Mouse (Mus musculus) testis, adult 2 months (tissue): ENCODE measurements at regions not wholly inside any gene's neighbourhood (a gene's known extent, or its start where the extent isn't known, plus 50 kb on each side); places are given as distances from the start of the nearest gene placed in this dataset.

Source experiments
- CTCF ChIP-seq: fragments of 200-500 bp; IDR thresholded peaks from 2 replicates; pipeline ENCODE4 v1.5.1; 2012; ENCODE audit warnings: low read depth, mild to moderate bottlenecking, inconsistent platforms, low read length, moderate library complexity; ENCODE audit not compliant: control insufficient read depth, insufficient read depth, insufficient replicate concordance
- POLR2A ChIP-seq: fragments of 200-500 bp; IDR thresholded peaks from 2 replicates; pipeline ENCODE4 v1.6.1; 2012; ENCODE audit warnings: low read depth, mild to moderate bottlenecking, inconsistent platforms, low read length, moderate library complexity; ENCODE audit not compliant: control insufficient read depth

- TF ChIP-seq POLR2A (no peak), CTCF (no peak)
Observed at GRCm38 (mm10) chr6:50009856-50010255, 100.2 kb upstream of the Mpp6 start.
